Mouse (Mus musculus) thymus, adult 18-20 months (tissue): ENCODE data around the gene Smyd3.
"Not testable (repeated sequence)": the region's sequence is repeated elsewhere in the genome, so short reads cannot be mapped to it uniquely, and the experiment has no call there.

ENCODE experiments used
- DNase-seq, 2 experiments: peaks; one replicate each; pipeline ENCODE4 v3.0.0; 2022; ENCODE audit warnings: mixed read lengths in 2 of 2

Gene Smyd3

DNA sequence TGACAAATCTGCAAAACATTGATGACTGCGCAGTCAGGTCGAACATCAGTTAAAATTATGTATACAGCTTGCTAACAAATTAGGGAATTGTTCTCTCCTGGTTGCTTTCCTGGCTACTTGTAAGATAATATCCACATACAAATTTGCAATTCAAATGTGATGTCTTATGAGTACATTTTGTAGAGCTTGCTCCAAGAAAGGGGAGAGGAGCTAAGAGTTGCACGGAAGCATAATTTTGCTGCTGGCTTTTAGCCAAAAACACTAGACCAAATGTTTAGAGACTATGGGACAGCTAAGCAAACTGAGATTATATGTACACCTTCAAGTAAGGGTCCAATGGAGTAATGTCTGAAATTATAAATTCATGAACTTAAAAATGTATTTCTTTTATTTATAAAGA, 146.7 kb downstream of the Smyd3 start:
- DNase-seq, result no peak

DNA sequence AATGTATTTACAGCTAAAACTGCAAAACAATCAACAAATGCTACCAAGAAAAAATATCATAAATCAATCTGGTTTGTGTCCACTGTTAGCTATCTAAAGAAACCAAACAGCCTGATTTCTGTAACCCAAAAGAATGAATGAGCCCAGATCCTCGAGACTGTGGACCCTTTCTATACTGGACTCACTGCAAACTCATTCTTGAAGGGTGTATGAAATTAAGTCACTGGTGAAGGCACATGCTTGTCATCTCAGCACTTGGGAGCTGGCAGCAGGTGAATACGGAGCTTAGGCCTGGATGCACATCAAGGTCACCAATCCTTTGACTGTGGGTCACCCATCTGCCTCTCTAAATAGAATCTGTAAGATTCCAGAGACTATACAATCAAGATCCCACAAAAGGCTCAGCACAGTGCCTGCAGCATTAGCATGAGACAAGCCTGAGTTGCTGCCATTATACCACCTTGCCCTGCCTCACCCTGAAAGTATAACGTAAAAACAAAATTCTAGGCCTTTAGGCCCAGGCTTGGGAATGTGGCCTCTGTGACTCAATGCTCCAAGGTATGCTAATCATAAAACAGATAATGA, 149.3 kb downstream of the Smyd3 start:
- no peak for DNase-seq

DNA sequence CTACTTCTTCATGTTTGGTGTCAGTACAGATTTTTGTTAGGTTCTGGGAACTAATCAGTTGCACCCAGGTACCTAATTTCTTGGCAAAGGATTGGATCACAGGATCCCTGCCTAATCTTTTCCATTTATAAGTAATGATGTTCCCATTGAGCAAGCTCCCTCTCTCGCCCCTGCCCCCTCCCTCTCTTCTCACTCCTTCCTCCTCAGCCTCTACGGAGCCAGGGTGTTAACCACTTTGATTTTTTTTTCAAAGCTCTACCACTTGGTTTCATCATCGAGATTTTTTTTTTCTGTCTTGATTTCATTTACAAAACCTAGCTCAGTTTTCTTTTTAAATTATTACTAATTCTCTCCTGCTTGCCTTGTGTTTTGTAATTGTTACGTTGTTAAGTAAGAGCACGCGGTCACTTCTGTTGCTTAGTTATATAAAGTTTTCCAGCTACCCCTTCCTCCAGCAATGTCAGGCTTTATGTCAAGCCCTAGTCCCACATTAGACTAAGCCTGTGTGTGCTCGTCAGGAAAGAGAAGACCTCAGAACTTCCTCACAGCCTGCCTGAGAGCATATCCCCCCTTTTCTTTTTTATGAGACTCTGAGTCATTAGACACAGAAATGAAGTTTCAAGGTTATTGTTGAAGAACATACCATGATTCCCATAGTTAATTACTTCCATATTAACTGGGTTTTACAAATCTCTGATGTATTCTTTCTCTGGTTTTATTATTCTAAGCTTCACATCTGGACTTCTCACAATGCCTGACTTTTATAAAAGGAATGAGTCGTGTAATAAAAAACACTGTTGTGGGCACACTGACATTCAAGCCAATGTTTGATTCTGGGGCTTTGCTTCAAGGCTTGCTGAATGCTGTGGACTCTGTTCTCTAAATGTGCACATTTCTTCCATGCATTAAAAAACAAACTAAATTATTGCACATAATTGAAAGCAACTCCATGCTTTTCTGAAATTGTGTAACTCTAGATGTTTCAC, 156.1 kb downstream of the Smyd3 start:
- no peak for DNase-seq

DNA sequence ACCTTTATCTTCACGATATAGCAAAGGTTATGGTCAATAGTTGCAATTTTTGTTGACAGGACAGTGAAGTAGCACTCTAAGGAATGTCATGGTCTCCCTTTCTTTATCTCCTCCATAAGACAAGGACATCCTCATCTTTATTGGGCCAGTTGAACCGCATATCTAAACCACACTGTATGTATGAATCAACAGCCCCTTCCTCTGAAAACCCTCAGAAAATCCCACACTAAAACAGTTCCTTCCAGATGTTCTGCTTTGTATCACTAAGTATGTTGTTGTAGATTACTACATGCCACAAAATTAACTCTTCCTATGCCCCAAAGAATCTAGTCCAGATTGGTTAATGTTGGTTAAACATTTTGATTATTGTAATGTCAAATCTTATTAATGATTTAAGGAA, 160.7 kb downstream of the Smyd3 start:
- no peak for DNase-seq

DNA sequence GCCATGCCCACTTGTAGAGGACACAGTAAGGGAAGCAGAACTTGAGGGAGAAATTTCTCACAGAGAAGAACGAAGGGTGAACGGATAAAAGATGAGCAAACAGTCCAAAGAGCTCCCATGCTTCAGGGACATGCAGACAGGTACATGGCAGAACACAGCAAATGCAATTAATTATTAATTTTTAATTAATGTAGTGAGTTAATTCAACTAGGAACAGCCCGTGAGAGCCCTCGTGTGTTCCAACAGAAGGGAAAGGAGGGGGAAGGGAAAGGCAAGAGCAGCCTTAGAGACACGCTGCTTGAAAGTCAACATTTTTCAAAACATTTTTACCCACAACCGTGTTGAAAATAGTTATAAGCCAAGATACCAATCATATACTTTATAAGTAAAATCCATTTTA, 163.6 kb downstream of the Smyd3 start:
- DNase-seq, result no peak

DNA sequence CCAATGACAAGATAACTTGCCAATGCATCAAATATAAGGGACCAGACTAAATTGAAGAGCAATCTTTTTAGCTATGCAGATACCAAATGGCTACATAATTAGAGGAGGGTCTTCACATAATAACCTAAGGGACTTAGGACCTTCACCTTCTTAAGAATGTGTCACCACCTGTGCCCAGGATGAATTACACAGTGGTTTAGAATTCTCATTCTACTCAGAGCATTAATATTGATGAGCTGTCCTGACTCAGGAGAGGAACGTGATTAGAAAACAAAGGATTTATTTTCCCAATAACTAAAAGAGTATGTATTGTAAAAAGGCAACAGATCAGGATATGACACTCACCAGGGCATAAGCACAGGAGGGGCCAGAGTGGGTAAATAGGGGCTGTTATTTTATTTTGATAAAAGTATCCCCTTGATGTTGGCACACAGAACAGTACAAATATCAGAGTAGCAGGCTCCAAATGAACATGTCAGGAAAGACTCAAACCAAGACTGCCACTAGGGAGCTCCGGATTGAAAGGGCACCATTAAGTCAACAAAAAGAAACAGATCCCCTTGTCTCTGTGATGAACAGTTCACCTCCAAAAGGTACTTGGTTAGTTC, 172.4 kb downstream of the Smyd3 start:
- no peak for DNase-seq

DNA sequence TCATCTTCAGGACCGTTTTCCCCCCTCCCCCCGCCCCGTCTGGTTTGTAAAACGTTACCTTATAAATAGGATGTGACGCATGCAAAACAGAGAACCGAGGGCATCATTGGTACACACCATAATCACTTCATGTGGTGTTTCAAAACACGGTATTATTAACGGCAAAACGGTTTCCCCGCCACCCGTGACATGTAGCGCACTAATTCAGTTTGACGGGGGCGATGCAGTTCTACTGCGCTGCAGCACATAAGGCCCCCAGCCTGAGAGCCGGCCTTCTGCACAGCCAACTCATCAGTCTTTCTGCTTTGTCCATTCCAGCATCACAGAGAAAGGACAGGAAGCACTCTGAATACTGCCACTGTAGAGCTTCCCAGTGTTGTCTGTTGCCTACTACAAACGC, 174.4 kb downstream of the Smyd3 start:
- DNase-seq, result no peak

DNA sequence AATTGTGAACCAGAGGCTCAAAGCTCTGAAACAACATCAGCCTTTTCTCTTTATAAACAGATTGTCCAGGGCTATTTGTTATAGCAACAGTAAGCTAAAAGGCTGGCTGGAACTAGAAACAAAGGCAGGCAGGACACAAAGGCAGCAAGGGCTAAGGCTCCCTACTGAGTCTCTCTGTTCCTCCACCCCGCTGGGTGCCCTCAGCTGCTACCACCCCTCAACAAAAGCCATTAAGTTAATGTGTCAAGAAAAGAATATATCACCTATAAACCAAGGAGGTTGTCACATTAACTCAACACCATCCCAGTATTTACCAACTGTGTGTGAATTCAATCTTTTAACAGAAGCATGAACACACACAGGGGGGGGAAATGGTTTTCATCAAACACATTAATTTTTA, 176.3 kb downstream of the Smyd3 start:
- no peak for DNase-seq

DNA sequence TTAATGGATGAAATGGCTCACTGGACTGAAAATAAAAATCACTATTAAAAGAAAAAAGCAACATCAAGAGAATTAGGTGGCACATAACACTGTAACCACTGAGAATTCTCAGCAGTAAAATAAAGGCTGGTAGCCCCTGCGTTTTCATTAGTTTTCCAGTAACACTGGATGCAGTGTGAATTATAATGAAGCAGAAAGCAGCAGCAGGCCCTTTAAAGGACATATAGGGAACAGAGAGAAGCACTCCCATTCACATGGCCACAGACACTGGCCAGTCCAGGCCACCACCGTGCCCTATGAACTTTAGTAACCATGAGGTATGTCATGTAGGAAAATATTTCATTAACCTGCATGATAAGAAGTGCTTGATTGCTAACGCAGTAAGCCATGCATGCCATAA, 178.8 kb downstream of the Smyd3 start:
- DNase-seq, result no peak

DNA sequence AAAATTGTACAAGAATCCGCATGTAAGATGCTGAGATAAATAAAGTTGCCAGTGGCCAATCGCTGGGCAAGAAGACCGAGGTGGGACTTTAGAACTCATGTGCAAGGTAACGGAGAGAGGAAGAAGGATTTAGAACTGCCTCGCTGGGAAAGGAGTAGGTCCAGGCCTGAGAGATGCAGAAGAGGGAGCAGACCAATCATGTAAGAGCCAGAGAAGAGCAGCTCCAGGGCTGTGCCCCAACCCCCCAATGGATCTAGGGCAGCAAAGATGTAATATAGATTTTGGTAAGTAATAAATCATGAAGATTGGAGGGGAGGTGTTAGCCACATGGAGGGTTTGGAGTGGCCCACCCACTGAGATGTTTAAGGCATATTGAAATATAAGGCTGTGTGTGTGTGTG, 180.3 kb downstream of the Smyd3 start:
- no peak for DNase-seq

DNA sequence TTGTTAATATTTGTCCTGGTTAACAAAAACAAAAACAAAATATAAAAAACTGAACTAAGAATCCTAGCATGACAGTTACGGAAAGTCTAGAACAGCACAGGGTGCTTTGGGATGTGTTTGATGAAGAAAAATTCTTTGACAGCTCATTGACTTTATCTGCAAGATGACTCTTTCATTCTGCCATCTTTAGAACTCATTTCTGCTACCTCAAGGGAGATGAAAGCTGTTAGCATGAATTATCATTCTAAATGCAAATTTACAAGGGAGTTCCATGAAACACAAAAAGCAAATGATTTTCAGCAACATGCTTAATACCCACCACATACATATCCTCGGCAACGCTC, 190.9 kb downstream of the Smyd3 start:
- DNase-seq, result no peak

DNA sequence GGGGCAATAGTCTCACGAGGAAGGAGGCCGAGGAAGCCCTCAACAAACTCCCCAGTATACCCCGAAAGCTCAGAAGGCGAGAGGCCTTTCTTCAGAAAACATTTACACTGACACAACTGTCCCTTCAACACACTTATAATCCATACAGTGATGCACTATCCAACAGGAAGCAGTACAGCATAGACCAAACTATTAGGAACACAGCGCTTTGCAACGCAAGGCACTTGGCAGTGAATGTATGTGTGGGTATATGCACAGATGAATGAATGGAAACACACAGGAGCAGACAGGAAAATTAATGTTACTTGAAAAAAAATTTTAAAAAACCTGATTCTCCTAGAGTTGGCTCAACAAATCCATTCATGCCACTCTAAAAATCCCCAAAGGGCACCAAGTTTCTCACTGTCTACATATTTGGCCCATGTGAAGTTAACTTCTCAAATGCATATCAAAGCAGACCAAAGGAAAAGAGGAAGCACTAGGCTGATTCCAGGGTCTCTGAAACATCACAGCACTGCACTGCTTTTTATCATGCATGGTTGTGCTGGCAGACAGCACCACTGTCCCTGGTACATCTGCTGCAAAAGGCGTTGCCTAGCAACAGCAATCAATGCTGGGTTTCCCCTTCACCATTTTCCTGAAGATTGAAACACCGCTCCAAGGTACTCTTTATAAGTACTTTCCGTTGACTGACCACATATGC, 191.4 kb downstream of the Smyd3 start:
- DNase-seq, result no peak

DNA sequence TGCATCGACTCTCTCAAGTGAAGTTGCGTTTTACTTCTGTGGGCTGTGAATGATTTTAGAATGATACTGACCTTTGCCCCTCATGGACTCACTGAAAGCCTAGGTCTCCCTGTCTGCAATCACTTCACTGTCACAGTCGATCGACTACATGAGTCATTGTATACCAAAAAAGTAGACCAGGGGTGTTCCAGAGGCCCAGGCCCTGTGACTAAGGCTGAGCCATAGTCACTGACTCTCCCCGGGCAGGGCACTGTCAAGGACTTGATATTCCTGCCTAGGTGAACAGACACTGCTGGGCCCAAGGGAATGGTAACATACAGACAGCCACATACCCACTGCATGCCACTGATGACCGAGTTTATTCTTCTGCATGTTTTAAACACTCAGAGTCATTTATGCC, 193.6 kb downstream of the Smyd3 start:
- DNase-seq, result no peak

DNA sequence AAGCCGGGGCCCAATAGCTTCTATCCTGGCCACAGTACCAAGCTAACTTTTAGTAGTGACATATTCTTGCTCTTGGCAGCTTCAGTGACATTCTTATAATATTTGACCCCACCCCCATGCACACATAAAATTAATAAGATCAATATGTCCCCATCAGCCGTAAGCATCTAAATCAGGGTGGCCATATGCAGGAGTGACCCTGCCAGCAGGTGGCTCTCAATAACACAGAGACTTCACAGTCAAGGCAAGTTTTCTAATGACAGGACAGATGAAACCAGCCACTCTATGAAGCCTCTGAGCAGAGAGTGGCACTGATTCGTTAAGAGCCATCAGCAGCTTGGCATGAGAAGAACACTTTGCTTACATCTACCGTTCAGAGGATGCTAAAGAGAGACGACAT, 204.2 kb downstream of the Smyd3 start:
- no peak for DNase-seq

DNA sequence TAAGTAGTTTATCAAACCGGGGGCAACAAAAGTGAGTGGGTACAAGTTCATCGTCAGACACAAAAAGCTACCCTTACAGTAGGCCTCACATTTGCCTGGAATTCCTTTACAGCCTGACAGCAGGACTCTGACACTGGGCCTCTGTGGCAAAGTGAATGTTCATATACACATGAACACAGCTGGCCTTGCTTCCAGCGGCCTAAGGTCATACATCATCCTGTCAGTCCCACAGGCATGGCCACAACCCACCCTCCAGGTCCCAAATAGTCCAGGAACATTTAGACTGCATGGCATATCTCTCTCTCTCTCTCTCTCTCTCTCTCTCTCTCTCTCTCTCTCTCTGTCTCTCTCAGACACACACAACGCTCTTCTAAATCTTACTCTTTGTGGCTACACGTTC, 208.4 kb downstream of the Smyd3 start:
- DNase-seq, result no peak

DNA sequence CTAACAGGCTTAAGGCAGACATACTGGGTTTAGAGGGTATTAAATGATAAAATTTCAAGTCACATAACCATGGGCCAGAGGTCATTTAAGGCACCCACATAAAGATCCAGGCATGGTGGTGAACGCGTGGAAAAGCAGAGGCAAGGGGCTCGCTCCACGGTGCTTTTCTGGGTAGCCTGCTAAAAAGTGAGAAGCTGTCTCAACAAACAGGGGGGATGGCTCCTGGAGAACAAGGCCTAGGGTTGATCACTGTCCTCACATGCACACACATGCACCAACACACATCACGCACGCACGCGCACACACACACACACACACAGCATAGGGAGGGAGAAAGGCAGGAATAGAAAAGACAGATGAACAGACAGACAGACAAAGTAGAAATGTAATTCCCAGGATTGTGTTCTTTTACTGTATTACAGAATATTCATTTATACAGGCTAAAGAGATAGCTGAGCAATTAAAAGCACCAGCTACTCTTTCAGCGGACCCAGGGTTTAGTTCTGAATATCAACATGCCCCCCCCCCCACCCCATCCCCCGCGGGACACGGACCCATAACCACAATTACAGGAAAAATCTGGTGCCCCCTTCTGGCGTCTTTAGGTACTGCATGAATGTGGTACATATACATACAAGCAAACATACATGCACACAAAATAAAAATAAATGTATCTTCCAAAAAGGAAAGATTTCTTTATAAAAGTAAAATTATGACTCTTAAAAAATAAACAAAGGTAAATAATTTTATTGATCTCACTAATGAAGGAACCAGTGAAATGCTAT, 215.2 kb downstream of the Smyd3 start:
- no peak for DNase-seq

DNA sequence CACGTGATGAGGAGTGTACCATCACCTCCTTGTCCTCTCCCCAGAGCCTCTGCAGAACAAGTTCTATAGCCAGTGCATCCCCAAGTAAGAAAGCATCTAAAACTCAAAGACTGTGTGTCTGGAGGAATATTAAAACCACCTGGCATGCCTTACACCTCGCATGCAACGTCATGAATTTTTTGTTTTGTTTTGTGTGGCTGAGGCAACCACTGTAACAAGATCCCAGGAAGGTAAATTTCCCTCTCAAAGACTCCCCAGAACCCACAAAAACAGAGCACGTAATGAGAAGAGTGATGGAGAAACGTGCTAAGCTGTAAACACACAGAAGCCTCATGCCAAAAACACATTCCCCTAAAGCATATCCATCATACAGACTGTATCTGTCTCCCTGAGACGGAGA, 222.2 kb downstream of the Smyd3 start:
- DNase-seq, result no peak

DNA sequence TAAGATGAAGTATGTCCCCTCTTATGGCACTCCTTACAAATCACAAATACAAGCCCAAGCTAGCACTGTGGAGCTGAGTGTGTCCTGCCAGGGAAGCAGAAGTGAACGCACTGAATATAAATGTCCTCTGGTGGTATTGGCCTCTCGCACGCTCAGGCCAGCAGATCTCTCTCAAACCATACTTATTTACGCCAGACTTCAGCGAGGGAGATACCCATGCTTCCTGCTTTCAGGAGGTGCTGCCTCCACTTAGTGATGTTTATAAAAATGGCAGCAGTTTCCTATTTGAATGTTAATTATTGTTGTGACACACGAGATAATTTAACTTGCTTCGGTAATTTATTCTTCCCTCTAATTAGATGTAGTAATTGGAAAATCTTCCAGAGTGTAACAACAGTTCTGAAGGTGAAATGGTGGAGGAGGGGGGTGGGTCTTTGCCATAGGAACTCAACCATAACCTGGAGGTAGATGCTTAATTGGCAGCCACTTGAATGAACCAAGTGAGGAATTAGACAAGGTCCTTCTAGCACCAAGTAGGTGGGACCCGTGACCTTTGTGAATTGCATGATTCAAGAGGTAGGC, 224.0 kb downstream of the Smyd3 start:
- DNase-seq, result no peak

DNA sequence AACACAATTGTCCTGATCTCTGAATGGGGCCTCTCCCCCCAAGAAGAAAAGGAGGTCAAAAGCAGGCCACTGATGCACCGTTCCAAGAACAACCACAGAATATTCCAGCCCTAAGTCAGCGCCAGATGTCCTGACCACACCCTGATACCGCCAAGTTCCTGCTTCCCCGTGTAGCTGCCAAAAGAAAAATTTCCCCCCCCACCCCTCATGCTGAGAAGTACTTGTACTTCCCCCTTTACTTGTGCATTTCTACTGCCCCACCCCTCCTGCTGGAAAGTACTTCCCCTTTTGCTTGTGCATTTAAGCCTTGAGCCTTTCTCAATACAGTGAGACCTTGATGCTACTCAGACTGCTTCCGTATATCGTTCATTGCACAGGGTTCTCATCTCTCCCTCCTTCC, 227.7 kb downstream of the Smyd3 start:
- not testable (repeated sequence) for DNase-seq

DNA sequence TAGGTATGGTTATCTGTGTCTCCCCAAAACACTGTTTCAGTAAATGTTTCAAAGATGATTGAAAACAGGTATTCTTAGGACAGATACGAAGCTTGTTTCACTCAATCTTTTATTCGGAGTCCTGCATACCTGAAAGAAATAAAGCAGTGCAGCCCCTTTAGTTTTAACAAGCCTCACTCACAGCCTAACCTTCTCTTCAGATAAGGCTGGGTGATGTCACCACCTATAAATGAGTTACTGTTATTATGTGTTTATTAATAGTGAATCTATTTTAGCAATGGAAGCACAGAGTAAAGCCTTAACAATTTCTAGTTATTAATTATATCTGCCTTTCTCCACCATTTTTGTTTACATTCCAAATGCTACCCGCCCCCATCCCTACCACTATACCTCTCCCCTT, 228.1 kb downstream of the Smyd3 start:
- no peak for DNase-seq

DNA sequence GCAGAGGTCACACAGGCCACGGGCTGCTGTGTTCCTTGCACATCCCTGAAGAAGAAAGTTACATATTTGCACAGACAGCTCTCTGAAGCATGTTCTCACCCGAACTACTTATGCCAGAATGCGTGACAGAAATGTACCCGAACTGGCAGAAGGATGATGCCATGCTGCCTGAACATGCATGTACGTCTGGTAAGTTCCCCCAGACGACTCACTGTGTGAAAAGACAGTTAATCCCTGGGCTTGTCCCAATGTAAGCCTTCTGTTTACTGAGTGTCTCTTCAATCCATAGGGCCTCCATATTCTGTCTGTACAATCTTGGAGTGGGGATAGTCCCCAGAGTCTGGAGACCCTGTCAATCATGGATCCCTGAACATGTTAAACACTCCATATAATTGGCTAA, 231.1 kb downstream of the Smyd3 start:
- DNase-seq, result no peak

DNA sequence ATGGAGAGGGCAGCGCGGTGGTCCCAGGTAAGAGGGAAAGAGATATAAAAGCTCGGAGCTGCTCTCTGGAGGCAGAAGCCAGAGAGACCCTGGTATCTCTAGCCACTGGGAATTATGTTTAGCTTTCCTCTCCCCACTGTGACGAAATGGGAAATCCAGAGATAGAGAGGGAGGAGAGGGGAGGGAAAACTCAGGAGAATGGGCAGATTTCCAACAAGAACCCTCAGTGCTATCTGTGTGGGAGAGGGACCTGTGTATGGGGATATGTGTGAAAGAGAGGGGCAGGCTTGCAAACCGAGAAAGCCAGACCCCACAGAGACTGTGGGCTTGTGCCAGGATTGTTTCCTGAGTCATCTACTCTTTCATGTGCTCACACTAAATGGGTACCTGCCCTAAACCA, 235.0 kb downstream of the Smyd3 start:
- DNase-seq, result no peak
